17 mouse cellular contexts compared by ENCODE assay signal in genomic region chr17:5984700-5985231, GRCm38 (mm10).
"Had no signal": no experiment of that assay in that cellular context is flagged by ENCODE, and none has a peak within 500 bp of the region (broad histone marks: within the 10 kb centered on the region; RNA-seq: fewer than 3 reads in every experiment).

No protein-coding gene starts in this region.

- H3K9ac ChIP-seq: kidney, embryonic 15.5 days; limb, embryonic 12.5 days; limb, embryonic 15.5 days; liver, embryonic 14.5 days; liver, postnatal 0 days; lung, embryonic 14.5 days; midbrain, embryonic 12.5 days; midbrain, embryonic 15.5 days had no signal

- H3K4me3 ChIP-seq: kidney, embryonic 15.5 days; limb, embryonic 12.5 days; limb, embryonic 15.5 days; megakaryocyte, embryonic 14.5 days; midbrain, embryonic 12.5 days; midbrain, embryonic 15.5 days had no signal

- H3K9me3 ChIP-seq: kidney, embryonic 15.5 days; limb, embryonic 12.5 days; limb, embryonic 15.5 days; midbrain, embryonic 12.5 days; midbrain, embryonic 15.5 days had no signal

- H3K27me3 ChIP-seq: kidney, embryonic 15.5 days; limb, embryonic 12.5 days; limb, embryonic 15.5 days; midbrain, embryonic 12.5 days; midbrain, embryonic 15.5 days had no signal

- H3K27ac ChIP-seq: kidney, embryonic 15.5 days; limb, embryonic 12.5 days; limb, embryonic 15.5 days; liver, embryonic 14.5 days; macrophage; midbrain, embryonic 12.5 days; midbrain, embryonic 15.5 days had no signal

- H3K4me2 ChIP-seq: kidney, embryonic 15.5 days; limb, embryonic 12.5 days; limb, embryonic 15.5 days; liver, embryonic 11.5 days; lung, embryonic 14.5 days; midbrain, embryonic 12.5 days; midbrain, embryonic 15.5 days had no signal

- ATAC-seq: liver, postnatal 0 days; midbrain, embryonic 15.5 days had no signal

- DNase-seq: kidney, adult 2 months; kidney, postnatal 10 days; kidney, postnatal 36 days; left cerebral cortex, postnatal 4 days; liver, postnatal 0 days; lung, embryonic 14.5 days; thymus, adult 18-20 months; thymus, postnatal 36 days had no signal

- H3K36me3 ChIP-seq: kidney, embryonic 15.5 days; limb, embryonic 12.5 days; limb, embryonic 15.5 days; midbrain, embryonic 12.5 days; midbrain, embryonic 15.5 days had no signal
